Mouse (Mus musculus): Measurements from ENCODE around the gene Slc8a1.

- no peak for TF ChIP-seq CTCF (conservative IDR thresholded peaks at IDR 0.05 in 1 of 2, IDR thresholded peaks at IDR 0.05 in 1 of 2; ENCODE audit: low read depth in 2 of 2, low read length in 2 of 2)
- TF ChIP-seq CHD2 (IDR thresholded peaks at IDR 0.05; ENCODE audit: low read length), result no peak
- TF ChIP-seq TCF12 (IDR thresholded peaks at IDR 0.05; ENCODE audit: low read depth, low read length), result no peak
- no peak for TF ChIP-seq ETS1 (conservative IDR thresholded peaks at IDR 0.05; ENCODE audit: low read depth, low read length)
- TF ChIP-seq NRF1 (IDR thresholded peaks at IDR 0.05; ENCODE audit: low read depth, low read length), result no peak
- no peak for TF ChIP-seq EP300 (IDR thresholded peaks at IDR 0.05; ENCODE audit: low read length)
- TF ChIP-seq POLR2A (IDR thresholded peaks at IDR 0.05; ENCODE audit: low read depth, low read length), result no peak
- TF ChIP-seq HCFC1 (IDR thresholded peaks at IDR 0.05; ENCODE audit: low read depth, low read length), result no peak
- TF ChIP-seq ZC3H11A (IDR thresholded peaks at IDR 0.05; ENCODE audit: low read depth, low read length), result no peak
- TF ChIP-seq ZNF384 (IDR thresholded peaks at IDR 0.05; ENCODE audit: low read depth, low read length), result no peak
- no peak for TF ChIP-seq TBP (conservative IDR thresholded peaks at IDR 0.05; ENCODE audit: low read depth, low read length)
Observed at GRCm38 (mm10) chr17:81737309-81737708, 868 bp downstream of the Slc8a1 start.
